Mouse (Mus musculus) neural tube, embryonic 10.5 days (tissue): ENCODE results near the gene Fyco1.
A peak's percentile ranks its signal among the peaks of the same experiment; 100 is the strongest.

Source experiments
- DNase-seq: peaks from one replicate; pipeline ENCODE4 v3.0.0-alpha.2; 2017; ENCODE audit warnings: low spot score; ENCODE audit errors: extremely low spot score

Gene Fyco1

GRCm38 (mm10) chr9:123851713-123852448 is at the start of gene Fyco1:
Fyco1 (minus strand) TSS chr9:123851899.
- DNase-seq: peak; percentile 84

GRCm38 (mm10) chr9:123872049-123872448 is 20.4 kb upstream of the Fyco1 start:
- DNase-seq: no peak

DNA sequence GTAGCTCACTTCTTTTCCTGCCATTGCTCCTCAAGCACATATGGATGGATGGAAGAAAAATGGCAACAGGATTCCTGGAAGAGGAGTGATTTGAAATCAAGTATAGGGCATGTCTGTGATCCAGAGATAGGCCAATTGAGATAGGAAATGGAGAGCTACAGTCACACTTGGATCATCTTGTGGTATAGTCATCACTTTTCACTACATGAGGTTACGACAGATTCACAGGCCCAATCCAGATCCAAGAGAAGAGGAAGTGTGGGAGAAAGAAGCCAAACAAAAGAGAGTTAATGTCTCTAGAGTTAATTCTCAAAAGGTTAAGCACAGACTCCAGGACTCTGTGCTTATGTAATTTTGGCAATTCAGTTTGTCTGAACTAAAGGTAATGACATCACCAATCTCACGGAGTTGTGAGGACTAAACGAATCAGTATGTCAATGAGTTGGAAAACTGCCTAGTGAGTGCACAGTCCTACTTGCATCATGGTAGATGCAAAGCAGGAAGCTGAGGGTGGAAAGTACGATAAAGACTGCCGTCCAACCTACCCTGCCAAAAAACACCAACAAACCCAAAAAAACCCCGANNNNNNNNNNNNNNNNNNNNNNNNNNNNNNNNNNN is 17.6 kb upstream of the Fyco1 start:
- no peak for DNase-seq

- no peak for DNase-seq
Observed at GRCm38 (mm10) chr9:123863641-123864040, 11.9 kb upstream of the Fyco1 start.

- no peak for DNase-seq
Observed at GRCm38 (mm10) chr9:123862895-123863616, 11.4 kb upstream of the Fyco1 start.

DNA sequence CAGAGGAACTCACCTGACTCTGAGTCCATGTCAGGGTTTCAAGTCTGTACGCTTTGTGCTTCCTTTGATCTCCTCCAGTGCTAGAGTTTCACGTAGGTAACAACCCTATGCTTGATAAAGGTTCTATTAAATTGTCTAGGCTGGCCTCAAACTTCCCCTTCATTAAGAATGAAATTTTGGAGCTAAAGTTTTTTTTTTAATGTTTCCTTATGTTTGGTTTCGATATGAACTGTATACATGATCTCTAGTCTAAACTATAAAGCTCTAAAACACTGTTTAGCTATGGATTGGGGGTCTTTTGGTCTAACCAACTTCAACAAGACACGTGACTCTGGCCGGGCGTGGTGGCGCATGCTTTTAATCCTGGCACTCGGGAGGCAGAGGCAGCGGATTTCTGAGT is 10.2 kb upstream of the Fyco1 start, which contains the start of gene Xcr1:
Gene Xcr1 (minus strand): TSS at position 101 of the 400 bp plus-strand sequence.
- no peak for DNase-seq

- no peak for DNase-seq
Observed at GRCm38 (mm10) chr9:123856836-123857235, 5.1 kb upstream of the Fyco1 start.

DNA sequence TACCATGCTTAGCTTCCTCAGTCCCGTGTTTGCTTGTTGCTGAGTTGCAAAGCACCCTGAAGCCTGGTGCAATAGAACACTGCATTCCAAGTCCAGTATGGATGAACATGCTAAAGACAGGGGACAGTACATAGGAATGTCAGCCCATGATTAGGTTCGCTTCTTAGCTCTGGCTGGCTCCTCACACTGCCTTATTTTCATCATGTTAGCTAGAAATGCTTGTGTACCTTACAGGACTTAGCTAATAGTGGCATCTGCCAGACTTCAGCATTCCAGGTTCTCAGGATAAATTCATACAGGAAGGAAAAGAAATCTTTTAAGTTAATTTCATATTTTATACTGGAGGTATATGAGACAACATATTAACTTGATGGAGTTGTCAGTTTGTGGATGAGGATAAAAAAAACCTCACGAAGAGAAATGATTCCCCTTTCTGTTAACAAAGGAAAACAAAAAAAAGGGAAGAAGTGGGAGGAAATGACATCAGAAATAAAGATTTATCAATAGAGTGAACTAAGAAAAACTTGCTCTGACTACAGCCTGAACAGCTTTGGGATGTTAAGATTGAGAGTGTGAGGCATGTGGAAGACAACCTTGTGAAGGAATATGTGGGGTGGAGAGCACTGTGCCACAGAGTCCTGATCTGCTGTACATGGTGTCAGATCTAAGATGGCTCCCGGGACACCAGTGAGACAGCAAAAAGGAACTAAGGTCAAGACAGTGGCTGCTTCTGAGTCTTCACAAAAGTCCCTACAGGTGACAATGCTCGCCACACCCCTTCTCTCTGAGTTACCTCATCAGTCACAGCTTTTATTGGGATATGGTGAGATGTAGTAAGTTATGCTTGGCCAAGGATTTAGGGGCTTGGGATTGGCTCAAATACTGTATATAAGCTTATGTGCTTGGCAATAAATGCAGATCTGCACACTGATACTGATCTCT is 1.0 kb upstream of the Fyco1 start:
- DNase-seq: peak; percentile 17

GRCm38 (mm10) chr9:123851062-123851712 is 512 bp downstream of the Fyco1 start:
- DNase-seq: no peak

GRCm38 (mm10) chr9:123850705-123851061 is 1.0 kb downstream of the Fyco1 start:
- no peak for DNase-seq

GRCm38 (mm10) chr9:123849976-123850695 is 1.6 kb downstream of the Fyco1 start:
- no peak for DNase-seq

- no peak for DNase-seq
Observed at GRCm38 (mm10) chr9:123846490-123846889, 5.2 kb downstream of the Fyco1 start.

- no peak for DNase-seq
Observed at GRCm38 (mm10) chr9:123845120-123845519, 6.6 kb downstream of the Fyco1 start.

- DNase-seq: no peak
Observed at GRCm38 (mm10) chr9:123844468-123844867, 7.2 kb downstream of the Fyco1 start.

DNA sequence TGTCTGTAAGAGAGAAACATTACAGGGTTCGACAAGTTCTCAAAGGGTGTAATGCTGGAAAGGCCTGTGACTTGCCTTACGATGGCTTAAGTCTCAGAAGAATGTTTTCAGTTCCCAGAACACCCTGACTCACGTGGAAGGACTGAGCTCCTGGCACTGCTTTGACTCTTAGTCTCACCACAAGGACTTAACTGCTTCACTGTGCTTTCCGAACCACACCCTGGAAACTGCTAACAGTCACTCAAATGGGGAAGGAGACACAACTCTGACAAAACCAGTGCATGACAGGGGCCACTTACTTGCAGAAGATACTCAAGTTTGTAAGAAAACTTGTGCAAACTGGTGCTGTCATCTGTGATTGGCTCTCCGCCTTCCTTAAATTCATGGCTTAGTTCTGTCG is 11.5 kb downstream of the Fyco1 start:
- no peak for DNase-seq

DNA sequence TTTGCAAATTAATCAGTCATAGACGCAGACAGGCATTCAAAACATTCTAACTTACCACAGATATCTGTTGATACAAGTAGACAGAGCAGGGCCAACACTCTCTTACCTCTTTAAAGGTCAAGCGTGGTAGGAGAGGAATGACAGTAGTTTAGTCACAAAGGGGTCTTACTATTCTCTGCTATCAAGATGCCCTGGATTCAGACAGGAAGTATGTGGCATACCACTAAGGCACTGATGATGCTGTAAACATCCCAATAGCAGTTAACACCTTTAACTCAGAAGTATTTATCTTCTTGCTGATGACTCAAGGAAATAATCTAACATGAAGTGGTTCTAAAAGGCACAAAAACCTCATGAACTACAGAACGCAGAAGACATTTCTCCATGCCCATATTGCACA is 15.8 kb downstream of the Fyco1 start:
- no peak for DNase-seq

GRCm38 (mm10) chr9:123828916-123829315 is 22.8 kb downstream of the Fyco1 start:
- no peak for DNase-seq

GRCm38 (mm10) chr9:123826631-123827030 is 25.1 kb downstream of the Fyco1 start:
- DNase-seq: no peak

DNA sequence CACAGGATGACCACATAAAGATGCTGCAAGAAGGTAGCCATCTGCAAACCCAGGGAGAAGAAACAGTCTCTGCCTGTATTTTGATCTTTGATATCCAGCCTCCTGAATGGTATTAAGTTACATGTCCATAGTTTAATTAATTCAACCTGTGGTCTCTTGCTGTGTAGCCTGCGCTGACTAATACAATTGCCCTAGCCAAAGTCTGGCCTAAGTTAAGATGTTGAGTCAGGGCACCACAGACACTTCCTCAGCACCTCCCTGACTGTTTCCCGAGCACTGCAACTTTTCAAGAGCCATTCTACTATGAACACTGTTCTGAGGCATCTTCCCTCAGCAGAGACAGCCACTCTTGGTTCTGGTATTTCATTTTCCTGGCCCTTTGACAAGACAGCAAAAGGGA is 33.1 kb downstream of the Fyco1 start:
- no peak for DNase-seq

DNA sequence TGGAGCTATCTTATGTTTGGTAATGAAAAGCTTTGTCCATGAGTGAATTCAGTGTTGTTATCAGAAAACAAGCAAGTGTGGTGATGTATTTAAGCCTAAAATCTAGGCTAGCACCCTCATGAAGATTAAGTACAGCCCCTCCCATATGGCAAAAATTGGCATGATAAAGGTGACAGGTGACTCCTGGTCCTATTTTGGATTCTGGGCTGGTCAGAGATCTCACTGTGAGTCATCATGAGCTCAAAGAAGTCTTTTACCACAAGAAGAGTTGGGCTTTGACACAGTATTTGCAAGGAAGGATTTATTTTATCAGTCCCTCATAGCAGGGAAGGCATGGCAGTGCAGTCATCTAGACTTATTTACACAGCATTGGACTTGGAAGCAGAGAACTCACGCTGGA is 35.7 kb downstream of the Fyco1 start:
- DNase-seq: no peak
